Mouse (Mus musculus) layer of hippocampus, adult 2 months (tissue): ENCODE results near the gene Bcl6b. TPM values are rescaled to one million over a fixed set of nuclear protein-coding genes. Genes with fewer than 3 reads are reported as not detected.

Experiments used
- DNase-seq, 2 experiments: peaks; one replicate each; pipeline ENCODE4 v3.0.0; 2022; ENCODE audit warnings: low spot score in 2 of 2
- H3K27ac ChIP-seq: fragments of 200-600 bp; 2 replicates; pipeline ENCODE4 v1.8.1; 2022
- H3K4me3 ChIP-seq: fragments of 200-600 bp; 2 replicates; pipeline ENCODE4 v1.8.1; 2022; ENCODE audit warnings: mild to moderate bottlenecking
- CTCF ChIP-seq: fragments of 200-600 bp; conservative IDR thresholded peaks from 2 replicates; pipeline ENCODE4 v1.8.1; 2022; ENCODE audit warnings: antibody characterized with exemption, mild to moderate bottlenecking, moderate library complexity
- total RNA-seq, 2 experiments: library from RNA; stranded (reverse); gene quantifications; 2 replicates each; pipeline ENCODE4 v1.2.3; 2021

Gene Bcl6b
- total RNA-seq, 2 experiments from 2014 or later, result 0.83 to 1.4 TPM

- no peak for TF ChIP-seq CTCF
- Histone ChIP-seq H3K4me3 (no peak overlapping the region; the same call in 1 of the 2 replicates), H3K27ac (no peak overlapping the region)
- no peak for DNase-seq
Measured at GRCm38 (mm10) chr11:70215301-70215700, 14.3 kb downstream of the Bcl6b start.

- Histone ChIP-seq H3K4me3 (peak overlapping the region; percentile 64; the same call in 1 of the 2 replicates), H3K27ac (peak overlapping the region; percentile 88; the same call in 1 of the 2 replicates)
- TF ChIP-seq CTCF, result no peak
- no peak for DNase-seq
Measured at GRCm38 (mm10) chr11:70214856-70215209, 14.8 kb downstream of the Bcl6b start.

- Histone ChIP-seq H3K4me3 (peak overlapping the region; percentile 64), H3K27ac (peak overlapping the region; percentile 88)
- no peak for TF ChIP-seq CTCF
- no peak for DNase-seq
Measured at GRCm38 (mm10) chr11:70214191-70214855, 15.3 kb downstream of the Bcl6b start.

- H3K27ac ChIP-seq, result peak overlapping the region; percentile 88
- peak overlapping the region; percentile 64 for H3K4me3 ChIP-seq
- DNase-seq, result no peak
- no peak for TF ChIP-seq CTCF
Measured at GRCm38 (mm10) chr11:70213736-70214135, 15.9 kb downstream of the Bcl6b start.

GRCm38 (mm10) chr11:70212896-70213295 lies 16.7 kb downstream of the Bcl6b start:
- Histone ChIP-seq H3K4me3 (no peak overlapping the region), H3K27ac (peak overlapping the region; percentile 88; the same call in 1 of the 2 replicates)
- DNase-seq, result peak; percentile 78 to 80
- TF ChIP-seq CTCF, result peak; percentile 86

GRCm38 (mm10) chr11:70212423-70212822 lies 17.2 kb downstream of the Bcl6b start, which contains the start of gene Slc16a11:
TSS of gene Slc16a11 (plus strand) at chr11:70212752.
- Histone ChIP-seq H3K27ac (peak within 1 kb of the TSS; percentile 88), H3K4me3 (peak within 1 kb of the TSS; percentile 64)
- TF ChIP-seq CTCF, result no peak
- DNase-seq, result no peak

GRCm38 (mm10) chr11:70211972-70212371 lies 17.6 kb downstream of the Bcl6b start:
- no peak for TF ChIP-seq CTCF
- no peak overlapping the region for H3K4me3 ChIP-seq
- H3K27ac ChIP-seq, result no peak overlapping the region
- DNase-seq, result no peak

GRCm38 (mm10) chr11:70210681-70211080 lies 18.9 kb downstream of the Bcl6b start:
- TF ChIP-seq CTCF, result no peak
- no peak overlapping the region for H3K27ac ChIP-seq

GRCm38 (mm10) chr11:70208778-70209388 lies 20.7 kb downstream of the Bcl6b start:
- TF ChIP-seq CTCF, result no peak
- Histone ChIP-seq H3K27ac (no peak overlapping the region), H3K4me3 (no peak overlapping the region)
- DNase-seq, result no peak

More at GRCm38 (mm10) chr11:70210681-70211080, 18.9 kb downstream of the Bcl6b start:
- no peak for DNase-seq
- H3K4me3 ChIP-seq, result no peak overlapping the region

- no peak for DNase-seq
- TF ChIP-seq CTCF, result no peak
- Histone ChIP-seq H3K4me3 (no peak overlapping the region), H3K27ac (no peak overlapping the region)
Measured at GRCm38 (mm10) chr11:70207283-70207682, 22.3 kb downstream of the Bcl6b start.

GRCm38 (mm10) chr11:70206801-70207200 lies 22.8 kb downstream of the Bcl6b start:
- TF ChIP-seq CTCF, result no peak
- H3K27ac ChIP-seq, result no peak overlapping the region
- H3K4me3 ChIP-seq, result no peak overlapping the region
- no peak for DNase-seq

GRCm38 (mm10) chr11:70201691-70202090 lies 27.9 kb downstream of the Bcl6b start:
- Histone ChIP-seq H3K4me3 (no peak overlapping the region), H3K27ac (no peak overlapping the region)
- DNase-seq, result peak in 1 of 2 experiments; percentile 79
- TF ChIP-seq CTCF, result peak; percentile 96

- TF ChIP-seq CTCF, result no peak
Measured at GRCm38 (mm10) chr11:70200036-70200608, 29.5 kb downstream of the Bcl6b start.

More at GRCm38 (mm10) chr11:70200036-70200608, 29.5 kb downstream of the Bcl6b start:
- no peak for DNase-seq
- H3K4me3 ChIP-seq, result no peak overlapping the region
- H3K27ac ChIP-seq, result no peak overlapping the region
